Mouse (Mus musculus): ENCODE measurements at regions not wholly inside any gene's neighbourhood (a gene's known extent, or its start where the extent isn't known, plus 50 kb on each side); places are given as distances from the start of the nearest gene placed in this dataset.

GRCm38 (mm10) chr4:56419122-56419913, 320.6 kb upstream of the Gm26657 start:
- no peak for TF ChIP-seq GATA1 (IDR thresholded peaks at IDR 0.05; ENCODE audit: borderline replicate concordance, low read length)
- no peak for TF ChIP-seq FLI1 (IDR thresholded peaks at IDR 0.05; ENCODE audit: low read length)
